Mouse (Mus musculus) myocyte (in vitro differentiated cells): ENCODE data around the gene Fam206a.

Experiments
- CEBPB ChIP-seq: IDR thresholded peaks from 2 replicates; pipeline ENCODE4 v1.6.1; 2011; ENCODE audit warnings: mild to moderate bottlenecking, moderate library complexity; ENCODE audit not compliant: poor library complexity, insufficient read depth, severe bottlenecking
- E2F4 ChIP-seq: IDR thresholded peaks from one replicate; pipeline ENCODE4 v1.6.1; 2011; ENCODE audit warnings: mild to moderate bottlenecking, control low read depth, moderate library complexity; ENCODE audit not compliant: insufficient read depth
- MAX ChIP-seq: IDR thresholded peaks from one replicate; pipeline ENCODE4 v1.6.1; 2011; ENCODE audit warnings: low read depth, mild to moderate bottlenecking, control low read depth
- MYOD1 ChIP-seq, 3 experiments: IDR thresholded peaks; one replicate each; pipeline ENCODE4 v1.6.1; 2011; ENCODE audit warnings: control low read depth in 2 of 3, low read depth in 2 of 3, mild to moderate bottlenecking in 2 of 3, moderate library complexity in 1 of 3; ENCODE audit not compliant: insufficient read length in 2 of 3, control insufficient read depth in 1 of 3
- MYOG ChIP-seq, 3 experiments: IDR thresholded peaks; one replicate each; pipeline ENCODE4 v1.6.1; 2011; ENCODE audit warnings: control low read depth in 2 of 3, low read depth in 2 of 3, mild to moderate bottlenecking in 2 of 3; ENCODE audit not compliant: insufficient read length in 2 of 3, control insufficient read depth in 1 of 3, insufficient read depth in 1 of 3
- POLR2A ChIP-seq: IDR thresholded peaks from one replicate; pipeline ENCODE4 v1.6.1; 2011; ENCODE audit warnings: low read depth, mild to moderate bottlenecking, control low read depth, moderate library complexity; ENCODE audit not compliant: insufficient read length
- POLR2AphosphoS2 ChIP-seq: IDR thresholded peaks from one replicate; pipeline ENCODE4 v1.6.1; 2011; ENCODE audit warnings: low read depth, control low read depth; ENCODE audit not compliant: insufficient read length
- SRF ChIP-seq: IDR thresholded peaks from one replicate; pipeline ENCODE4 v1.6.1; 2011; ENCODE audit warnings: low read depth; ENCODE audit not compliant: control insufficient read depth, insufficient read length
- TCF12 ChIP-seq: IDR thresholded peaks from one replicate; pipeline ENCODE4 v1.6.1; 2011; ENCODE audit warnings: mild to moderate bottlenecking, control low read depth; ENCODE audit not compliant: poor library complexity, insufficient read depth, severe bottlenecking
- TCF3 ChIP-seq: IDR thresholded peaks from one replicate; pipeline ENCODE4 v1.6.1; 2011; ENCODE audit warnings: low read depth, control low read depth; ENCODE audit not compliant: insufficient read length
- USF1 ChIP-seq: IDR thresholded peaks from one replicate; pipeline ENCODE4 v1.6.1; 2011; ENCODE audit warnings: low read depth, mild to moderate bottlenecking, control low read depth, moderate library complexity

GRCm38 (mm10) chr4:56802669-56803150 is 565 bp downstream of the Fam206a start:
- TF ChIP-seq MYOG (IDR thresholded peaks at IDR 0.05; ENCODE audit: control insufficient read depth in 1 of 3, insufficient read depth in 1 of 3, insufficient read length in 2 of 3, low read depth in 2 of 3) (no peak), POLR2A (no peak), POLR2AphosphoS2 (no peak), TCF12 (no peak), E2F4 (no peak), CEBPB (no peak), MAX (no peak), SRF (no peak), TCF3 (no peak), USF1 (no peak), MYOD1 (IDR thresholded peaks at IDR 0.05; ENCODE audit: control insufficient read depth in 1 of 3, insufficient read length in 2 of 3, low read depth in 2 of 3) (no peak)
